Mouse (Mus musculus): ENCODE measurements around the gene Gan.

GRCm38 (mm10) chr8:117115094-117115493, 42.8 kb upstream of the Gan start:
- TF ChIP-seq GATA1 (IDR thresholded peaks at IDR 0.05; ENCODE audit: low read length), result no peak
- no peak for TF ChIP-seq TAL1 (IDR thresholded peaks at IDR 0.05; ENCODE audit: low read length)
